Mouse (Mus musculus) yolk sac, embryonic 10.5 days (tissue): ENCODE results near the gene Galnt2.

Experiments used
- DNase-seq: peaks from one replicate; pipeline ENCODE4 v3.0.0-alpha.2; 2017; ENCODE audit warnings: low spot score

Gene Galnt2

DNA sequence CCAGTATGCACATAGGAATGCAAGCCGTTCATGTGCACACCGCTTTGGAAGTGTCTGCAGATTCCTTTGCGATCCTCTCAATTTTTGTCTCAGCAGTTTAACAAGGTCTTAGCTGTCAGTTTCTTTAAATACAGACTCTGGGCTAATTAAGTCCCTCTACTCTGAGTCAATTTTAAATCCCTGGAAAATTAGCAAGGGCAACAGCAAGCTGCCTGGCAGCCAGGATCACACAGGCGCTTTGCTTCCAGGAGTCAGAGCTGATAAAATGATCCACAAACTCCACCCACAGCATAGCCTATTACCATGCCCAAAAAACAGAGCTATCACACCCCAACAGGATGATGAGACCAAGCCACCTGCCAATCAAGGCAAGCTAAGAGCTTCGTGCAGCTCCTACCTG is 142.6 kb downstream of the Galnt2 start:
- DNase-seq = no peak

DNA sequence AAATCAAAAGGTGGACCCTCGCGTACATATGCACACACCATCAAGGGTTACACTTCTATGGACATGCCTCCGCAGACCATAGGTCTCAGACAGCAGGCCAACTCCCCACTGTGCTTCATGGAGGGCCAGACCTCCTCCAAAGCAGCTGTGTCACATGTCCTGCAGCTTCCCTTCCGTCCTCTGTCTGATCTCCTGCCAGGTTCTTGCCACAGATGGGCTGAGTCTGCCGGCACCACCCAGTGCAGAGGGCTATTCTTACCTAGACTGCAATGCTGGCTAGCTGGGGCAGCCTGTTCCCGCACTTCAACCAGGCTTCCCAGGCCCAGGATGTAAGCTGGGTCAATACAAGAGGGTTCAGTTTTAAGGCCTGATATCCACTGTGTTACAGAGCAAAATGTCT is 144.0 kb downstream of the Galnt2 start:
- no peak for DNase-seq

DNA sequence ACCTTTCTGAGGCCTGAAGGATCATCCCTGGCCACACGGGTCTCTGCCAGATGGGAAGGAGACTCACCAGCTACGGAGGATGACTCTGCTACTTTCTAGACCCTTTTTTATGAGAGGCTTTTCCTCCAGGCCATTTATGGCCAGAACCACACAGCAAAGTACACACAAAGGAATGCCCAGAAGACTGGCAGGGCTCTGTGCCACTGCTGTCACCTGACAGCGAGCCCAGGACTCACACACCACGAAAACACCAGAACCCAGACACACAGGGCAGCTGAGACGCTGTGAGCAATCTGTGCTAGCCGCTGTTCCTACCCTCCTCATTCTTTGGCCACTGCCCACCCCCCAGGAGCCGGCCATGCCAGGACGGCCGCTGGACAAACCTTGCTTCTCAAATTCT is 144.5 kb downstream of the Galnt2 start:
- DNase-seq = no peak

DNA sequence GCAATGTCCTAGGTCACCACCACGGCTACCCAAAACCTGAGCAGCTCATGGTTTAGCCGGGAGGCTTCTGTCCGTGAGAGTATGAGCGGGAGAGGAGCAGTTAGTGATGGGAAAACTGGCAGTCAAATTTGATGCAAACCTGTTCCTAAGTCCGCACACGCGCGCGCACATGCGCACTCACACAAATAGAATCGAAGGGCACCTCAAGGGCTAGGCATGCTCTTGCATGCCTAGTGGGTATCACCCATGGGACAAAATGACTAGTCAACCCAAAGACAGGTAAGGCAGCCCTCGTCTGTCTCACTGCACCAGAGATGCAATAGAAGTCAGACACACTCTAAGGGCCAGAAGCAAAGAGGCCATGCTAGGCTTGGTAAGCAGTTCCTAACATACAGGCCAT is 145.2 kb downstream of the Galnt2 start:
- DNase-seq = no peak

DNA sequence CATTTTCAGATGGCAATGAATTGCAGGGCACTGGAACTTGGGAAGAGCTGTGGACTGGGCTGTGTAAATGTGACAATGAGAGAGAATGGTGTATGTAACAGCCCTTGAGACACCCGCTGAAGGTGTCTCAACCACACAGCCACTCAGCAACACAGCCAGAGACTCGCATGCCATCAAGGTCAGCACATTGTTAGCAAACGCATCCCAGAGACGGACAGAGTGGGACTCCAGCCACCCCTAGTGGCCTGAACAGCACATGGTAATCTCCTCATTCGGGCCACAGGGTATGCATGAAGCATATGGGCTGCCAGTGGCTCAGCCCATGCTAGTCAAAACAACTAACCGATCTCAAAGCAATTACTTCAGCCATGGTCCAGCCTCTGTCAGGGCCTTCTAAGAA is 148.1 kb downstream of the Galnt2 start:
- no peak for DNase-seq

DNA sequence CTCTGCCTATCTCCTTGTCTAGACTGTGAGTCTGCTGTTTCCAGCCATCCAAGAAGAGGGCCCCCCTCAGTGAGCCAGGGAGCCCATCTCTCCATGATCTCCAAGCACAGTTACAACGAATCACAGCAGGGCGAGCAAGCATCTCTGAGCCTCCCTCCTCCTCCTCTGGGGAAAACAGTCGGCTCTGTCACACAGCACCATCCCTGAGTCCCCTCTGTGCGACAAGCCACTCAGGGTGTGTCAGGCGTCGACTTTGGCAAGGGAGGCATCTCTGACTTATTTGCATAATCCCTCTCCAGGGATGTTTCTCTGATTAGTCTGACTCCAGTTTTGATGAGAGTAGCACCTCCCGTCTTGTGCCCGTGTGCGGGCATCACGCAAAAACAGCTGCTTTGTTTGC is 151.0 kb downstream of the Galnt2 start:
- no peak for DNase-seq

DNA sequence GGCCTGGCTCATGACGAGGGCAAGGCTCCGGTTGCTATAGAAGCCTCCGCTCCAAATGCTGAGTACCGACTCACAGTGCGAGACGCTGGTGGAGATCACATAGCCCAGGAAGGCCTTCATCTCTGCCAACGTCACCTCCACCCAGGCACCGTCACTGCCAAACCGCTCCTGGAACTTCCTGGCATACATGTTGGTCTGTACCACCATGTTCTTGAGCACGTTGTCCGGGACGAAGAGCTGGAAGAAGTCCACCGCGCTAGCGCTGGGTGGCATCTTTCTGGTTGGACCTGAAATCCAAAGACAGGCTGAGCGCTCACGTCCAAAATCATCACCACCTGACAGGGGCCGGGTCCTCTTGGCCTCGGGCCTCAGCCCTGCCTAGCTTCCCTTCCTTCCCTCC is 153.1 kb downstream of the Galnt2 start:
- DNase-seq = no peak

DNA sequence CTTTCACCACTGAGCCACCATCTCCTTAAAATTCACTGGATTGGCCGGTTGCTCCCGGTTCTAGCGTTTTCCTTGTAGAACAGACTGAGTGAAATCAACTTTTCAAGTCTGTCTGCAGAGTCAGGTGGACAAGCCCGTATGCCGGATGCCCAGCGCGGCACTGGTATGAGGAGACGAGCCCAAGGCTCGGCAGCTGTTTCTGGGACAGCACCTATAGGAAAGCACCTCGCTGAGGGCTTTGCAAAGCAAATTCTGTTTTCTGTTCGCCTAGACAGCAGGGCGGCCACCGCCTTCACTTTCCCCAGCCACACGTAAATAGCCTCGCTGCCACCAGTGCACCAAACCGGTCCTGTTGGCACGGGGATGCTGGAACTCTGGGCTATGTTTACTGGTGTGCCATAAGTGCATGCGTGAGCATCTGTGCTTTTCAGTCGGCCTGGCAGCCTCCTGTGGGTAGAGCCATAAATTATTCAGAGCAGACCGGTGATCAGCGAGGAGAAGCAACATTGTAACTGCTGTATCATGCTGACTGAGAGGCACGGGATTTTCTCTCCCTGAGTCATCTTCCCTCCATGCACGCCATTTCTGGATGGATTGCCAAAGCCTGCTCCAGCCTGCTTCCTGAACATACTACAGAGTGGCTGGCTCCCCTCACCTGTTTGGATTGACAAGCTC is 155.2 kb downstream of the Galnt2 start:
- no peak for DNase-seq

DNA sequence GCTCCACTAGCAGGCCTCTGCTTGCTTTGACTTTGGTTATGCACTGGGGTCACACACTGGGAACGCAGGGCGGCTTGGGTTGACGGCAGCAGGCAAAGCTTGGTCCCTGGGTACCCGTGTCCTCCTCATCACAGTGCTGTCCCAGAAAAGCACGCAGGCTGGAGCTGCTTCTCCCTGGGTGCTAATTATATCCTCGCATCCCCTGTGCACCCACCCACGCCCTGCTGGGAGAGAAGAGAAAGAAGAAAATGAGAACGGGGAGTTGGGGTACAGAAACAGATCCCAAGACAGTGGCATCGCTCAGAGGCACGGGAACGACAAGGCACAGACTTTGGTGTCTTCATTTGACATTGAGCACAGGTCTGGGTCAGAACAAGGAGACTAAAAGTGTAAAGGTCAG is 158.3 kb downstream of the Galnt2 start:
- no peak for DNase-seq

DNA sequence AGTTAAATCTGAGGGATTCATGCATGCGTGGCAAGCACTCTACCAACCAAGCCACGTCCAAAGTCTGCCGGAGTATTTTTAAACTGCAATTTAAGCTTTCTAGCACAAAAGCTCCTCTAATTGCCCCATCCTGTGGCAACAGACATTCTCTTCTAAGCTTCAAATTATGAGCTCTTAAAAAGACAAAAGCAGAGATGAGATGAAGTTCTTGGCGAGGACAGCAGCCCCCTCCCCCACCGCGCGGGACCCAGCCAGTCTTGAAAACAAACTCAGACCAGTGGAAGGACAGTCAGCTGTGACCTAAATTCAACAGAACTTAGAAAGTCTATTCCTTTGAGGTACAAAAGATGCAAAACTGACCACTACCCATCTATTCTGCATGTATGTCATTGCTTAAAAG is 160.0 kb downstream of the Galnt2 start:
- no peak for DNase-seq

DNA sequence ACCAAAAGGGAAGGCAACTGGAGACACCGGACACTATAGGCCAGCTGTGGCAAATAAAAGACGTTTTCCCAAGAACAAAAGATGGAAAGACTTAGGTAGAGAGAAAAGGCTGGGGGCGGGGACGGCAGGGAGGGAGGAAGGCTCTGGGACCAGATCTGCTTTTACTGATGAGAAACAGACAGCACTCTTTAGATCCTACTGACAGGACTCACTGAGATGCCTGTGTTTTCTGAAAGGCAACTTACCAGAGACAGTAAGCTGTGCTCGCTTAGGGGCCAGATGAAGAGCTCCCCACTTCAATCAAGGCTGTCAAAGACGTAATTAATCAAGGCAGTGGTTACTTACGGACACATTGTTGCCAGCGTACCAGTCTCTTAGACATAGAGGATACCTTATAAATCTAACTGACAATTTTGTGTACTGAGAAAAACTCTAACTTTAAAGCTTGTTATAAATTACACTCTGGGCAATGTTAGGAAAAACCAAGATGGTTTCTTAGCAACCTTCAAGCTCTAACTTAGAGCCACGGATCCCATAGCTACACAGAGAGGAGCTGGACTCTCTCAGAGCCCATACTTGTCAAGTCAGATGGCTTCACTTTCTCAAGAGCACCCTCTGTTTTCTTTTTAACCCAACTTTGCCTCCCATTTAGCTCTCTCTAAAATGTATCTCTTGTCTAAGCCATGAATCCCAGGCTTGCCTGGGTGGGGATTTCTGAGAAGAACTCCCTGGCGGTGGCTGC is 161.3 kb downstream of the Galnt2 start:
- no peak for DNase-seq

DNA sequence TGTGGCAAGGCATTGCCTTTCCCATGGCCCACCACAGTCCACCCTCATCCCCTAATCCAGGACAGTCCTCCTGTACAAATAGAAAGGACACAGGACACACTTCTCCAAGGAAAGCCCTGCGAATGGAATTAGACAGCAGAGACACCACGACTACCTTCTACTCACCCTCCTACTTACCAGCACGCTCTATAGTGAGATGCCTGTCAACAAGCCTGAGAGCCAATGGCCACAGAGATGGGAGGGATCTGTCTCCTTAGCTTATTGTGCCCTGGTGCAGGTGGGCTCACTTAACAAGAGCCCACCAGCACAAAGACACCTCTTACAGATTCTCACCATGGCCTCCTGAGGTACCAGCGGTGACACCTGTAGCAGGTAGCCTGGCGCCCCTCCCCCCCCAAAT is 161.8 kb downstream of the Galnt2 start:
- DNase-seq = no peak

DNA sequence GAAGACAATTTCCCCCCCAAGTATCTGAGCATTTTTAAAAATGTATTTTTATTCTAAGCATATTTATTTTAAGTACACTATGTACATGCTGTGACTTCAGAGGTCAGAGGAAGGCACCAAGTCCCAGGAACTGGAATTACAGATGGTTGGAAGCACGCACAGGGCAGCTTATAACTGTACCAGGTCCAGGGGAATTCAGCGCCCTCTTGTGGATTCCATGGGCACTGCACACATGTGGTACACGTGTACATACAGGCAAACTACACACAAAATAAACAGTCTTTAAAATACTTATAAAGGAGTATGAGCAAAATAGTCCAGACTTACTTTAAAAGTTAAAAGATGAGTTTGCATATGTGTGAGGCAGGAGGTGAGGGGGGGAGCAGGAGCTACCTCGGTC is 162.7 kb downstream of the Galnt2 start:
- no peak for DNase-seq

DNA sequence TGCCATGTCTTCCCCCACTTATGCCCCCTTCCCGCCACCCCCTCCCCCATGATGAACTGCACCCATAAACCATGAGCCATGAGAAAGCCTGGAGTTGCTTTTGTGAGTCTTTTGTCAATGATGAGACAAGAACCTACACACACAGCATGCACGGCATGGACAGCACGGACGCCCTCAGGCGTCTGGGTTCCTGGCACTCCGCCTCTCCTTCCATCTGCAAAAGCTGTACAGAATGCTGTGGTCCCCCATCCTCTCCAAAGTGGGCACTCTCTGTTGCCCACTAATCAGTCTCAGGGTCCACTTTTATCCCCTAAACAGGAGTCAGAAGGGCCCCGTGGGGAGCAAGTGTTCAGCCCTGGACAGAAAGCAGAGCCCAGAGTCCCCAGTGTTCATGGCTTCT is 163.8 kb downstream of the Galnt2 start:
- no peak for DNase-seq
